Mouse (Mus musculus) lung, postnatal 0 days (tissue): Measurements from ENCODE around the gene Snip1.
A peak's percentile ranks its signal among the peaks of the same experiment; 100 is the strongest.

Experiments used
- CTCF ChIP-seq: IDR thresholded peaks from 2 replicates; pipeline ENCODE4 v1.5.1; 2016; ENCODE audit warnings: antibody characterized with exemption, mild to moderate bottlenecking
- EP300 ChIP-seq: IDR thresholded peaks from 2 replicates; pipeline ENCODE4 v1.6.1; 2016; ENCODE audit warnings: antibody characterized with exemption, mild to moderate bottlenecking, control low read depth

GRCm38 (mm10) chr4:125059025-125059424 is 7.4 kb upstream of the Snip1 start:
- TF ChIP-seq CTCF (peak; percentile 91), EP300 (no peak)
